In genomic region chr4:102253994-102254393, GRCm38 (mm10) we compare ENCODE assay signal across 12 mouse cellular contexts.
DNase-seq lines count a peak whose midpoint lies in the region; ATAC-seq lines count a peak whose summit lies in the region.
"Had no signal": no experiment of that assay in that cellular context is flagged by ENCODE, and none has a peak within 500 bp of the region (broad histone marks: within the 10 kb centered on the region; RNA-seq: fewer than 3 reads in every experiment).

No protein-coding gene starts in this region.

- H3K27me3 ChIP-seq in kidney, embryonic 14.5 days (ENCODE audit: control insufficient read depth, insufficient read depth, low read length) = no peaks in the 10 kb centered on the region
- H3K27me3 ChIP-seq in embryonic facial prominence, embryonic 14.5 days (replicated peaks; ENCODE audit: control insufficient read depth, insufficient read depth, low read length) = no peaks in the 10 kb centered on the region
- H3K27me3 ChIP-seq in hindbrain, embryonic 12.5 days = no peaks in the 10 kb centered on the region
- H3K27me3 ChIP-seq in midbrain, embryonic 15.5 days (replicated peaks) = no peaks in the 10 kb centered on the region
- no peaks in the 10 kb centered on the region for H3K27me3 ChIP-seq in liver, embryonic 11.5 days (replicated peaks; ENCODE audit: control insufficient read depth, insufficient read depth, low read length)

- no peak overlapping the region for H3K9ac ChIP-seq in kidney, embryonic 14.5 days (ENCODE audit: low read depth, low read length)
- peak overlapping the region; percentile 52; the same call in 1 of the 2 replicates for H3K9ac ChIP-seq in embryonic facial prominence, embryonic 14.5 days (ENCODE audit: low read depth, low read length)
- H3K9ac ChIP-seq in hindbrain, embryonic 12.5 days = 0 out of 2 replicates have a peak overlapping the region, but pooled peaks have one; percentile 54
- no peak overlapping the region for H3K9ac ChIP-seq in midbrain, embryonic 15.5 days
- no peak overlapping the region for H3K9ac ChIP-seq in liver, embryonic 11.5 days (ENCODE audit: low read depth, low read length)
- H3K9ac ChIP-seq: liver, embryonic 14.5 days had no signal

- no peak overlapping the region for H3K27ac ChIP-seq in kidney, embryonic 14.5 days (ENCODE audit: low read depth, low read length)
- no peak overlapping the region; the same call in 1 of the 2 replicates for H3K27ac ChIP-seq in embryonic facial prominence, embryonic 14.5 days (replicated peaks; ENCODE audit: low read depth, low read length)
- H3K27ac ChIP-seq in hindbrain, embryonic 12.5 days = no peak overlapping the region
- H3K27ac ChIP-seq in midbrain, embryonic 15.5 days = peak overlapping the region; percentile 87
- no peak overlapping the region for H3K27ac ChIP-seq in liver, embryonic 11.5 days (ENCODE audit: low read depth, low read length)
- H3K27ac ChIP-seq: liver, embryonic 14.5 days had no signal

- ATAC-seq in kidney, embryonic 14.5 days (ENCODE audit: low FRiP score, low TSS enrichment) = no peak
- no peak for ATAC-seq in embryonic facial prominence, embryonic 14.5 days (ENCODE audit: low read depth)
- ATAC-seq in hindbrain, embryonic 12.5 days (ENCODE audit: low FRiP score) = peak; percentile 39
- peak; percentile 35 for ATAC-seq in midbrain, embryonic 15.5 days (replicated peaks)
- ATAC-seq in liver, embryonic 11.5 days (replicated peaks; ENCODE audit: low FRiP score) = no peak
- ATAC-seq in erythroid progenitor cell, adult 5-6 weeks (replicated peaks; ENCODE audit: low FRiP score, poor library complexity, severe bottlenecking) = no peak
- ATAC-seq: activated CD4-positive, CD25-positive, alpha-beta regulatory T cell, adult 4 months had no signal

- no peaks in the 10 kb centered on the region for H3K36me3 ChIP-seq in kidney, embryonic 14.5 days (ENCODE audit: control insufficient read depth, insufficient read depth, low read length)
- no peaks in the 10 kb centered on the region for H3K36me3 ChIP-seq in embryonic facial prominence, embryonic 14.5 days (ENCODE audit: control insufficient read depth, insufficient read depth, low read length)
- no peaks in the 10 kb centered on the region for H3K36me3 ChIP-seq in hindbrain, embryonic 12.5 days
- H3K36me3 ChIP-seq in midbrain, embryonic 15.5 days (replicated peaks) = no peaks in the 10 kb centered on the region
- H3K36me3 ChIP-seq in liver, embryonic 11.5 days (ENCODE audit: control insufficient read depth, insufficient read depth, low read length) = no peaks in the 10 kb centered on the region

- H3K4me2 ChIP-seq in kidney, embryonic 14.5 days (replicated peaks; ENCODE audit: low read depth, low read length) = peak overlapping the region; percentile 40; the same call in 1 of the 2 replicates
- H3K4me2 ChIP-seq in embryonic facial prominence, embryonic 14.5 days (ENCODE audit: low read depth, low read length) = peak overlapping the region; percentile 53
- peak overlapping the region; percentile 67 for H3K4me2 ChIP-seq in hindbrain, embryonic 12.5 days (replicated peaks)
- peak overlapping the region; percentile 75 for H3K4me2 ChIP-seq in midbrain, embryonic 15.5 days
- no peak overlapping the region for H3K4me2 ChIP-seq in liver, embryonic 11.5 days

- no peaks in the 10 kb centered on the region for H3K9me3 ChIP-seq in kidney, embryonic 14.5 days (ENCODE audit: control insufficient read depth, low read length)
- 0 out of 2 replicates have a peak, but pooled peaks cover 1% of the 10 kb centered on the region for H3K9me3 ChIP-seq in embryonic facial prominence, embryonic 14.5 days (ENCODE audit: control insufficient read depth, low read length)
- H3K9me3 ChIP-seq in hindbrain, embryonic 12.5 days (replicated peaks) = no peaks in the 10 kb centered on the region
- no peaks in the 10 kb centered on the region for H3K9me3 ChIP-seq in midbrain, embryonic 15.5 days
- H3K9me3 ChIP-seq in liver, embryonic 11.5 days (ENCODE audit: control insufficient read depth, low read length) = no peaks in the 10 kb centered on the region

- 0 out of 2 replicates have a peak, but pooled peaks cover 4% of the 10 kb centered on the region for H3K4me1 ChIP-seq in kidney, embryonic 14.5 days (ENCODE audit: control insufficient read depth, insufficient read depth, low read length)
- H3K4me1 ChIP-seq in embryonic facial prominence, embryonic 14.5 days (ENCODE audit: control insufficient read depth, insufficient read depth, low read length) = peaks cover 26% of the 10 kb centered on the region
- peaks cover 7% of the 10 kb centered on the region for H3K4me1 ChIP-seq in hindbrain, embryonic 12.5 days
- peaks cover 17% of the 10 kb centered on the region for H3K4me1 ChIP-seq in midbrain, embryonic 15.5 days
- no peaks in the 10 kb centered on the region for H3K4me1 ChIP-seq in liver, embryonic 11.5 days (replicated peaks; ENCODE audit: control insufficient read depth, insufficient read depth, low read length)

- no peak overlapping the region; the same call in 1 of the 2 replicates for H3K4me3 ChIP-seq in kidney, embryonic 14.5 days (ENCODE audit: low read length)
- no peak overlapping the region; the same call in 1 of the 2 replicates for H3K4me3 ChIP-seq in embryonic facial prominence, embryonic 14.5 days (ENCODE audit: low read depth, low read length)
- H3K4me3 ChIP-seq in hindbrain, embryonic 12.5 days = no peak overlapping the region
- H3K4me3 ChIP-seq in midbrain, embryonic 15.5 days = peak overlapping the region; percentile 49
- H3K4me3 ChIP-seq in liver, embryonic 11.5 days (ENCODE audit: low read depth, low read length) = no peak overlapping the region

- DNase-seq in kidney, adult 11 months = no peak
- DNase-seq in embryonic facial prominence, embryonic 14.5 days (ENCODE audit: low spot score) = no peak
- no peak for DNase-seq in liver, embryonic 11.5 days (ENCODE audit: low spot score)
- no peak for DNase-seq in retina, embryonic 14.5 days (ENCODE audit: low spot score)
- DNase-seq: cerebellum, adult 11 months; thymus, postnatal 36 days had no signal

Comparison
In these comparisons a context has a peak if more than half of its experiments do, and no peak if none do; other contexts are left out.
1. ATAC-seq: peak in hindbrain, embryonic 12.5 days (single experiment) and midbrain, embryonic 15.5 days (single experiment); none in kidney, embryonic 14.5 days (single experiment), embryonic facial prominence, embryonic 14.5 days (single experiment), liver, embryonic 11.5 days (single experiment) and erythroid progenitor cell, adult 5-6 weeks (single experiment).
2. H3K9ac ChIP-seq: peak in embryonic facial prominence, embryonic 14.5 days (single experiment) and hindbrain, embryonic 12.5 days (single experiment); none in kidney, embryonic 14.5 days (single experiment), midbrain, embryonic 15.5 days (single experiment) and liver, embryonic 11.5 days (single experiment).